Mouse (Mus musculus) myocyte (in vitro differentiated cells): Measurements from ENCODE around the gene Emc10. TPM values are rescaled to one million over a fixed set of nuclear protein-coding genes. Genes with fewer than 3 reads are reported as not detected.
A peak's percentile ranks its signal among the peaks of the same experiment; 100 is the strongest.

ENCODE experiments used
- H3K27me3 ChIP-seq: one replicate; pipeline ENCODE4 v1.6.1; 2011; ENCODE audit not compliant: control insufficient read depth, insufficient read depth, insufficient read length
- H3K36me3 ChIP-seq: one replicate; pipeline ENCODE4 v1.6.1; 2011; ENCODE audit not compliant: control insufficient read depth, insufficient read depth
- H3K4me2 ChIP-seq: one replicate; pipeline ENCODE4 v1.6.1; 2011; ENCODE audit warnings: low read depth, control low read depth
- H3K4me3 ChIP-seq: one replicate; pipeline ENCODE4 v1.5.1; 2011; ENCODE audit warnings: mild to moderate bottlenecking, control low read depth, moderate library complexity
- H3K79me2 ChIP-seq: one replicate; pipeline ENCODE4 v1.6.1; 2011; ENCODE audit not compliant: control insufficient read depth, insufficient read depth
- H3ac ChIP-seq: one replicate; pipeline ENCODE4 v1.6.1; 2011; ENCODE audit not compliant: control insufficient read depth, insufficient read length
- CEBPB ChIP-seq: IDR thresholded peaks from 2 replicates; pipeline ENCODE4 v1.6.1; 2011; ENCODE audit warnings: mild to moderate bottlenecking, moderate library complexity; ENCODE audit not compliant: poor library complexity, insufficient read depth, severe bottlenecking
- E2F4 ChIP-seq: IDR thresholded peaks from one replicate; pipeline ENCODE4 v1.6.1; 2011; ENCODE audit warnings: mild to moderate bottlenecking, control low read depth, moderate library complexity; ENCODE audit not compliant: insufficient read depth
- MAX ChIP-seq: IDR thresholded peaks from one replicate; pipeline ENCODE4 v1.6.1; 2011; ENCODE audit warnings: low read depth, mild to moderate bottlenecking, control low read depth
- MYOD1 ChIP-seq, 3 experiments: IDR thresholded peaks; one replicate each; pipeline ENCODE4 v1.6.1; 2011; ENCODE audit warnings: control low read depth in 2 of 3, low read depth in 2 of 3, mild to moderate bottlenecking in 2 of 3, moderate library complexity in 1 of 3; ENCODE audit not compliant: insufficient read length in 2 of 3, control insufficient read depth in 1 of 3
- MYOG ChIP-seq, 3 experiments: IDR thresholded peaks; one replicate each; pipeline ENCODE4 v1.6.1; 2011; ENCODE audit warnings: control low read depth in 2 of 3, low read depth in 2 of 3, mild to moderate bottlenecking in 2 of 3; ENCODE audit not compliant: insufficient read length in 2 of 3, control insufficient read depth in 1 of 3, insufficient read depth in 1 of 3
- POLR2A ChIP-seq: IDR thresholded peaks from one replicate; pipeline ENCODE4 v1.6.1; 2011; ENCODE audit warnings: low read depth, mild to moderate bottlenecking, control low read depth, moderate library complexity; ENCODE audit not compliant: insufficient read length
- POLR2AphosphoS2 ChIP-seq: IDR thresholded peaks from one replicate; pipeline ENCODE4 v1.6.1; 2011; ENCODE audit warnings: low read depth, control low read depth; ENCODE audit not compliant: insufficient read length
- REST ChIP-seq: IDR thresholded peaks from one replicate; pipeline ENCODE4 v1.6.1; 2011; ENCODE audit warnings: mild to moderate bottlenecking, control low read depth, moderate library complexity; ENCODE audit not compliant: insufficient read depth, insufficient read length
- SRF ChIP-seq: IDR thresholded peaks from one replicate; pipeline ENCODE4 v1.6.1; 2011; ENCODE audit warnings: low read depth; ENCODE audit not compliant: control insufficient read depth, insufficient read length
- TCF12 ChIP-seq: IDR thresholded peaks from one replicate; pipeline ENCODE4 v1.6.1; 2011; ENCODE audit warnings: mild to moderate bottlenecking, control low read depth; ENCODE audit not compliant: poor library complexity, insufficient read depth, severe bottlenecking
- TCF3 ChIP-seq: IDR thresholded peaks from one replicate; pipeline ENCODE4 v1.6.1; 2011; ENCODE audit warnings: low read depth, control low read depth; ENCODE audit not compliant: insufficient read length
- USF1 ChIP-seq: IDR thresholded peaks from one replicate; pipeline ENCODE4 v1.6.1; 2011; ENCODE audit warnings: low read depth, mild to moderate bottlenecking, control low read depth, moderate library complexity
- polyA plus RNA-seq: library from polyadenylated mRNA; unstranded; fragments of >200 nt; fragmentation: generic; extraction: Trizol; gene quantifications from one replicate; pipeline ENCODE4 v1.2.1, GENCODE M21; 2012; ENCODE audit warnings: missing spikeins

Gene Emc10
- polyA plus RNA-seq, 1 experiment = 98.2 TPM

- H3K27me3 ChIP-seq = no peaks in the 10 kb centered on the region
- TF ChIP-seq MAX = no peak
- no peak for TF ChIP-seq REST
- no peak for TF ChIP-seq POLR2AphosphoS2
- no peak for TF ChIP-seq E2F4
- TF ChIP-seq TCF12 = no peak
- TF ChIP-seq MYOG (IDR thresholded peaks at IDR 0.05; ENCODE audit: control insufficient read depth in 1 of 3, insufficient read depth in 1 of 3, insufficient read length in 2 of 3, low read depth in 2 of 3) = no peak
- no peak for TF ChIP-seq POLR2A
- no peak for TF ChIP-seq CEBPB
- TF ChIP-seq TCF3 = no peak
- TF ChIP-seq MYOD1 (IDR thresholded peaks at IDR 0.05; ENCODE audit: control insufficient read depth in 1 of 3, insufficient read length in 2 of 3, low read depth in 2 of 3) = no peak
- TF ChIP-seq SRF = no peak
- no peak for TF ChIP-seq USF1
Observed at GRCm38 (mm10) chr7:44496771-44497109, 411 bp upstream of the Emc10 start.

DNA sequence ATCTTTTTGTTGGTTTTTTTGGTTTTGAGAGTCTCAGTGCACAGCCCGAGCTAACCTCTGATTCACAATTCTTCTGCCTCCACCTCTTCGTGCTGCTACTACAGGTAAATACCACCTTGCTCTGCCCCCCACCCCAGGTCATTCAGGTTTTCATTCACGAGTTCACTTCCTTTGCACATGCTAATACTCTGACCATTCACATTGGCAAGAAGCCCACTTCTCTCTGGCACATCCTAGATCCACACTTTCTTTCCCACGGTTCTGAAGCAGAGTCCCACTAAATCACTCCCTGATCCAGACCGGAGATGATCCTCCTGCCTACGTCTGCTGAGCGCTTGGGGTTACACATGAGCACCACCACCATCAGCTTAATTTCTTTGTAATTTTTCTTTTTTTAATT, 1.2 kb downstream of the Emc10 start:
- Histone ChIP-seq H3K79me2 (peaks cover 11% of the 10 kb centered on the region), H3K4me2 (peak overlapping the region; percentile 90), H3K27me3 (no peaks in the 10 kb centered on the region), H3ac (no peak overlapping the region), H3K36me3 (no peaks in the 10 kb centered on the region), H3K4me3 (peak overlapping the region; percentile 53)
- TF ChIP-seq POLR2AphosphoS2 = no peak

More at GRCm38 (mm10) chr7:44496771-44497109, 411 bp upstream of the Emc10 start:
- peaks cover 11% of the 10 kb centered on the region for H3K79me2 ChIP-seq
- H3K4me2 ChIP-seq = peak overlapping the region; percentile 88
- peak overlapping the region; percentile 53 for H3K4me3 ChIP-seq
- peak overlapping the region; percentile 47 for H3ac ChIP-seq
- H3K36me3 ChIP-seq = no peaks in the 10 kb centered on the region

DNA sequence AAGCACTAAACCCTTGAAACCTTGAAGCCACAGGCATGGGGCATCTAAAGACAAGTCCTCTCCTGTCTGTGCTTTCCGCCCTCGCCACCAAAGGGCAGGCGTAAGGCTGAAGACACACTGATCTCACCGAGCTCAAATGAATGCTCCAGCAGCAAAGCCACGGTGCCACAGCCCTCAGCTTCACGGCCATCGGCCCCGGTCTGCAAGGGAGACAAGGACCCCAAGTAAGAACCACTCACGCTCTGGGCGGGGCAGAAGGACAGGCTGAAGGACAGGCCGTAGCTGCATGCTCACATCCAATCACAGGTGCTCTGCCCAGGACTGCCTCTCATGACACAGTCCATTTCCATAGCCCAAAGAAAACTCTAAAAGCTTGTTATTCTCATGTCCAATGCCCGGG, 1.6 kb downstream of the Emc10 start:
- no peak overlapping the region for H3ac ChIP-seq
- H3K27me3 ChIP-seq = no peaks in the 10 kb centered on the region
- no peak overlapping the region for H3K4me3 ChIP-seq
- H3K4me2 ChIP-seq = no peak overlapping the region
- no peaks in the 10 kb centered on the region for H3K36me3 ChIP-seq
- no peak for TF ChIP-seq TCF12
- no peak for TF ChIP-seq MYOG (IDR thresholded peaks at IDR 0.05; ENCODE audit: control insufficient read depth in 1 of 3, insufficient read depth in 1 of 3, insufficient read length in 2 of 3, low read depth in 2 of 3)
- TF ChIP-seq POLR2AphosphoS2 = no peak
- TF ChIP-seq CEBPB = no peak
- no peak for TF ChIP-seq E2F4
- no peak for TF ChIP-seq POLR2A
- TF ChIP-seq REST = no peak
- no peak for TF ChIP-seq USF1
- no peak for TF ChIP-seq TCF3
- no peak for TF ChIP-seq MYOD1 (IDR thresholded peaks at IDR 0.05; ENCODE audit: control insufficient read depth in 1 of 3, insufficient read length in 2 of 3, low read depth in 2 of 3)
- TF ChIP-seq SRF = no peak
- no peak for TF ChIP-seq MAX
- peaks cover 11% of the 10 kb centered on the region for H3K79me2 ChIP-seq

GRCm38 (mm10) chr7:44492166-44492826, 4.0 kb downstream of the Emc10 start:
- H3K4me3 ChIP-seq = no peak overlapping the region
- H3K79me2 ChIP-seq = peaks cover 11% of the 10 kb centered on the region
- no peaks in the 10 kb centered on the region for H3K36me3 ChIP-seq
- TF ChIP-seq MYOD1 (IDR thresholded peaks at IDR 0.05; ENCODE audit: control insufficient read depth in 1 of 3, insufficient read length in 2 of 3, low read depth in 2 of 3) (no peak), CEBPB (no peak), E2F4 (no peak), REST (no peak), POLR2A (no peak), USF1 (no peak), SRF (no peak), POLR2AphosphoS2 (no peak), TCF12 (no peak), MYOG (IDR thresholded peaks at IDR 0.05; ENCODE audit: control insufficient read depth in 1 of 3, insufficient read depth in 1 of 3, insufficient read length in 2 of 3, low read depth in 2 of 3) (no peak), MAX (no peak), TCF3 (no peak)
- H3K27me3 ChIP-seq = no peaks in the 10 kb centered on the region
- no peak overlapping the region for H3K4me2 ChIP-seq
- H3ac ChIP-seq = no peak overlapping the region

- Histone ChIP-seq H3K36me3 (no peaks in the 10 kb centered on the region), H3K79me2 (peaks cover 11% of the 10 kb centered on the region)
- no peak for TF ChIP-seq SRF
- TF ChIP-seq CEBPB = no peak
- no peak for TF ChIP-seq E2F4
- TF ChIP-seq TCF12 = no peak
- no peak for TF ChIP-seq MYOD1 (IDR thresholded peaks at IDR 0.05; ENCODE audit: control insufficient read depth in 1 of 3, insufficient read length in 2 of 3, low read depth in 2 of 3)
- TF ChIP-seq POLR2AphosphoS2 = no peak
- no peak for TF ChIP-seq REST
- TF ChIP-seq MAX = no peak
- TF ChIP-seq POLR2A = no peak
- no peak for TF ChIP-seq TCF3
- TF ChIP-seq USF1 = no peak
- no peak for TF ChIP-seq MYOG (IDR thresholded peaks at IDR 0.05; ENCODE audit: control insufficient read depth in 1 of 3, insufficient read depth in 1 of 3, insufficient read length in 2 of 3, low read depth in 2 of 3)
Observed at GRCm38 (mm10) chr7:44491391-44491790, 4.9 kb downstream of the Emc10 start.

More at GRCm38 (mm10) chr7:44491391-44491790, 4.9 kb downstream of the Emc10 start:
- Histone ChIP-seq H3K27me3 (no peaks in the 10 kb centered on the region), H3K4me3 (no peak overlapping the region), H3K4me2 (no peak overlapping the region), H3ac (no peak overlapping the region)
